ENCODE assay signal across 8 mouse cellular contexts in the genomic region with DNA sequence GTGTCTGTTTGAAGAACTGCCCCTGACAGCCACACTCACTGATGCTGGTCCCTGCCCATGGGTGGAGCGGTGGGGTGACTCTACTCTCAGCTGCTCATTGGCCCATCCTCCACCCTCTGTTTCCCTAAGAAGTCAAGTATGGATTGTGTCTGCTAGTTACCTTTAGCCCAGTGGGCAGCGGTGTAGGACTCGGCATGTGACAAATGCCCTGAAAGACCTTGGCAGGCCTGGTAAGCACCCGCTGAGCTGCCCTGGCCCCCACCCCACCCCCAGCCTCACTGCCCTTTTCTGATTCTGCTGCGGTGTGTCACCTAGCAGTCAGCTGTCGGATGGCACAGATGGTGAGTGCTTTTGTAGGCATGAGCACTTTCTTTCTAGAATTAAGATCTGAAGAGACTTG. TPM values are rescaled to one million over a fixed set of nuclear protein-coding genes. Genes with fewer than 3 reads are reported as not detected.
DNase-seq lines count a peak whose midpoint lies in the region; ATAC-seq lines count a peak whose summit lies in the region.

No protein-coding gene starts in this region.

- peak; percentile 77 to 88 for DNase-seq in adrenal gland, adult (ENCODE audit: inconsistent age in 2 of 2, low spot score in 1 of 2)
- no peak for DNase-seq in adrenal gland, adult 18-20 months (ENCODE audit: low spot score in 2 of 2)
- peak; percentile 38 for DNase-seq in left cerebral cortex, postnatal 4 days
- no peak for DNase-seq in left cerebral cortex, adult 9 months (ENCODE audit: low spot score in 2 of 2)
- peak; percentile 75 for DNase-seq in kidney, postnatal 10 days
- no peak for DNase-seq in neural tube, embryonic 10.5 days (ENCODE audit: extremely low spot score, low spot score)

- H3K4me1 ChIP-seq in stomach, embryonic 16.5 days (ENCODE audit: control insufficient read depth, insufficient read depth, low read length) = peaks cover 16% of the 10 kb centered on the region

- peak overlapping the region; percentile 3; the same call in 1 of the 2 replicates for H3K4me2 ChIP-seq in stomach, embryonic 16.5 days (ENCODE audit: low read depth, low read length)

- peak overlapping the region; percentile 23 for H3K27ac ChIP-seq in stomach, embryonic 16.5 days (ENCODE audit: low read length)

- 0 out of 2 replicates have a peak overlapping the region, but pooled peaks have one; percentile 23 for H3K9ac ChIP-seq in stomach, embryonic 16.5 days (ENCODE audit: low read length)

- H3K4me3 ChIP-seq in stomach, embryonic 16.5 days (replicated peaks; ENCODE audit: low read length) = peak overlapping the region; percentile 7; the same call in 1 of the 2 replicates

- no peaks in the 10 kb centered on the region for H3K27me3 ChIP-seq in stomach, embryonic 16.5 days (ENCODE audit: control insufficient read depth, insufficient read depth, low read length)

- 68% methylated on average over 6 of the region's 6 CpGs for WGBS in stomach, embryonic 16.5 days

- no peaks in the 10 kb centered on the region for H3K9me3 ChIP-seq in stomach, embryonic 16.5 days (replicated peaks; ENCODE audit: control insufficient read depth, low read length)

- peak; percentile 75; the same call in 1 of the 2 replicates for ATAC-seq in stomach, embryonic 16.5 days (ENCODE audit: insufficient read depth, low FRiP score)
- ATAC-seq in activated CD4-positive, CD25-positive, alpha-beta regulatory T cell, adult 4 months = no peak

- intact Hi-C loops in left cerebral cortex, postnatal 4 days (cut with DNase I) = no loop called here

- H3K36me3 ChIP-seq in stomach, embryonic 16.5 days (ENCODE audit: control insufficient read depth, insufficient read depth, low read length) = no peaks in the 10 kb centered on the region

RNA-seq across cellular contexts. Expression of a gene that starts 20.0 kb away (rescaled TPM):
- total RNA-seq in adrenal gland, adult 18-20 months (2021) = 100 to 1,000 TPM; 403 to 767 TPM
- total RNA-seq in left cerebral cortex, postnatal 4 days (2021) = 10 to 100 TPM; 40.5 to 41.7 TPM
- 33.4 and 42.0 TPM in 2 replicates for polyA plus RNA-seq in stomach, embryonic 16.5 days (2015; fragmentation: Nextera tagmentation; extraction: Ambion mirVana)
- polyA plus RNA-seq in activated CD4-positive, CD25-positive, alpha-beta regulatory T cell, adult 4 months (2017; shearing (Covaris generic)) = 1 to 10 TPM; 8.1 to 9.7 TPM

Comparison
In these comparisons a context has a peak if more than half of its experiments do, and no peak if none do; other contexts are left out.
1. DNase-seq: peak in adrenal gland, adult (2 of 2), left cerebral cortex, postnatal 4 days (single experiment) and kidney, postnatal 10 days (single experiment); none in adrenal gland, adult 18-20 months (0 of 2), left cerebral cortex, adult 9 months (0 of 2) and neural tube, embryonic 10.5 days (single experiment).
2. RNA of a gene that starts 20.0 kb away (total RNA-seq): 403 to 767 TPM in adrenal gland, adult 18-20 months; 40.5 to 41.7 TPM in left cerebral cortex, postnatal 4 days; every median in the first group is over 4 times any median in the second.